Mouse (Mus musculus) T-helper 2 cell (primary cell): Measurements from ENCODE around the gene Hcar1.

ENCODE experiments used
- in situ Hi-C: fragments of 300-600 bp; cut with MboI, MseI; formaldehyde crosslinking; loops from one replicate; pipeline ENCODE4 v1.15.1; 2025; ENCODE audit warnings: high pct_unique_total_duplicates

The Hcar1 gene

GRCm38 (mm10) chr5:123865365-123865764, 14.5 kb downstream of the Hcar1 start, which contains the start of gene Hcar2:
TSS of gene Hcar2 (minus strand) at chr5:123865499.
- in situ Hi-C loops: no loop called here

GRCm38 (mm10) chr5:123863934-123864333, 15.9 kb downstream of the Hcar1 start:
- in situ Hi-C loops: no loop called here

GRCm38 (mm10) chr5:123862374-123863350, 17.2 kb downstream of the Hcar1 start:
- in situ Hi-C loops: no loop called here

GRCm38 (mm10) chr5:123858798-123859197, 21.0 kb downstream of the Hcar1 start:
- in situ Hi-C loops: no loop called here

GRCm38 (mm10) chr5:123854511-123854910, 25.3 kb downstream of the Hcar1 start:
- in situ Hi-C loops: no loop called here

- in situ Hi-C loops: no loop called here
These were observed 25.8 kb downstream of the Hcar1 start for GRCm38 (mm10) chr5:123853877-123854504.

- in situ Hi-C loops: no loop called here
These were observed 28.4 kb downstream of the Hcar1 start for GRCm38 (mm10) chr5:123851398-123851797.

GRCm38 (mm10) chr5:123844316-123844715, 35.5 kb downstream of the Hcar1 start:
- in situ Hi-C loops: loop anchor here (10.0 kb wide), 1 partner anchor 870 kb away; no protein-coding TSS in a partner anchor

- in situ Hi-C loops: loop anchor here (10.0 kb wide), 1 partner anchor 871 kb away; no protein-coding TSS in a partner anchor
These were observed 36.0 kb downstream of the Hcar1 start for GRCm38 (mm10) chr5:123843816-123844215.

- in situ Hi-C loops: loop anchor here (10.0 kb wide), 1 partner anchor 872 kb away; no protein-coding TSS in a partner anchor
These were observed 36.9 kb downstream of the Hcar1 start for GRCm38 (mm10) chr5:123842935-123843282.

GRCm38 (mm10) chr5:123842221-123842934, 37.4 kb downstream of the Hcar1 start:
- in situ Hi-C loops: loop anchor here (10.0 kb wide), 1 partner anchor 872 kb away; no protein-coding TSS in a partner anchor

- in situ Hi-C loops: no loop called here
These were observed 42.4 kb downstream of the Hcar1 start for GRCm38 (mm10) chr5:123837371-123837770.

GRCm38 (mm10) chr5:123834836-123835235, 45.0 kb downstream of the Hcar1 start:
- in situ Hi-C loops: no loop called here

GRCm38 (mm10) chr5:123832309-123832708, 47.5 kb downstream of the Hcar1 start:
- in situ Hi-C loops: no loop called here

GRCm38 (mm10) chr5:123827659-123828091, 52.1 kb downstream of the Hcar1 start:
- in situ Hi-C loops: loop anchor here (10.0 kb wide), 1 partner anchor 1923 kb away; no protein-coding TSS in a partner anchor
